Comparison of ENCODE assay signal across 28 mouse cellular contexts in genomic region chr11:58849731-58850130, GRCm38 (mm10). TPM values are rescaled to one million over a fixed set of nuclear protein-coding genes. Genes with fewer than 3 reads are reported as not detected.
"Had no signal": no experiment of that assay in that cellular context is flagged by ENCODE, and none has a peak within 500 bp of the region (broad histone marks: within the 10 kb centered on the region; RNA-seq: fewer than 3 reads in every experiment).

No protein-coding gene starts in this region.

- H3K4me2 ChIP-seq: lung, embryonic 15.5 days; midbrain, embryonic 12.5 days; neural tube, embryonic 13.5 days; neural tube, embryonic 15.5 days had no signal

- ATAC-seq: midbrain, embryonic 16.5 days had no signal

- H3K9me3 ChIP-seq: lung, embryonic 15.5 days; midbrain, embryonic 10.5 days; midbrain, embryonic 12.5 days; neural tube, embryonic 13.5 days; neural tube, embryonic 15.5 days had no signal

- DNase-seq: lung, adult 2 months; lung, postnatal 14 days; lung, postnatal 4 days; midbrain, embryonic 14.5 days; retina, postnatal 1 day; right cerebral cortex, adult 18-20 months; right cerebral cortex, postnatal 25 days; right cerebral cortex, postnatal 4 days; spleen, adult 18-20 months; thymus, adult 18-20 months; thymus, postnatal 14 days; thymus, postnatal 36 days had no signal

- H3K27me3 ChIP-seq: lung, embryonic 15.5 days; midbrain, embryonic 12.5 days; neural tube, embryonic 13.5 days; neural tube, embryonic 15.5 days had no signal

- H3K27ac ChIP-seq: lung, embryonic 15.5 days; midbrain, embryonic 10.5 days; midbrain, embryonic 12.5 days; neural tube, embryonic 13.5 days; neural tube, embryonic 15.5 days had no signal

- H3K4me3 ChIP-seq: lung, embryonic 15.5 days; midbrain, embryonic 10.5 days; midbrain, embryonic 12.5 days; myocyte; neural tube, embryonic 13.5 days; neural tube, embryonic 15.5 days had no signal

- H3K9ac ChIP-seq: lung, embryonic 15.5 days; midbrain, embryonic 12.5 days; neural tube, embryonic 13.5 days; neural tube, embryonic 15.5 days had no signal

RNA-seq across cellular contexts. Expression of gene Olfr311, which starts 10.7 kb away (rescaled TPM):
- total RNA-seq: megakaryocyte, adult 5-6 weeks; megakaryocyte-erythroid progenitor cell, adult 5-6 weeks had no signal
- polyA plus RNA-seq: liver, embryonic 16.5 days; lung, adult 2 months; lung, embryonic 15.5 days; midbrain, embryonic 10.5 days; midbrain, embryonic 12.5 days; midbrain, embryonic 14.5 days; midbrain, embryonic 16.5 days; myocyte; neural tube, embryonic 11.5 days; neural tube, embryonic 13.5 days; neural tube, embryonic 15.5 days; small intestine, adult 2 months; stomach, embryonic 14.5 days; stomach, embryonic 16.5 days; thymus, postnatal 0 days; urinary bladder, adult 2 months had no signal

RNA-seq across cellular contexts. Expression of gene Olfr312, which starts 20.7 kb away (rescaled TPM):
- total RNA-seq: megakaryocyte, adult 5-6 weeks; megakaryocyte-erythroid progenitor cell, adult 5-6 weeks had no signal
- polyA plus RNA-seq: liver, embryonic 16.5 days; lung, adult 2 months; lung, embryonic 15.5 days; midbrain, embryonic 10.5 days; midbrain, embryonic 12.5 days; midbrain, embryonic 14.5 days; midbrain, embryonic 16.5 days; myocyte; neural tube, embryonic 11.5 days; neural tube, embryonic 13.5 days; neural tube, embryonic 15.5 days; small intestine, adult 2 months; stomach, embryonic 14.5 days; stomach, embryonic 16.5 days; thymus, postnatal 0 days; urinary bladder, adult 2 months had no signal

RNA-seq across cellular contexts. Expression of gene Olfr313, which starts 34.9 kb away (rescaled TPM):
- total RNA-seq: megakaryocyte, adult 5-6 weeks; megakaryocyte-erythroid progenitor cell, adult 5-6 weeks had no signal
- polyA plus RNA-seq: liver, embryonic 16.5 days; lung, adult 2 months; lung, embryonic 15.5 days; midbrain, embryonic 10.5 days; midbrain, embryonic 12.5 days; midbrain, embryonic 14.5 days; midbrain, embryonic 16.5 days; myocyte; neural tube, embryonic 11.5 days; neural tube, embryonic 13.5 days; neural tube, embryonic 15.5 days; small intestine, adult 2 months; stomach, embryonic 14.5 days; stomach, embryonic 16.5 days had no signal
